Mouse (Mus musculus) heart, postnatal 0 days (tissue): Measurements from ENCODE around the gene Acbd6. TPM values are rescaled to one million over a fixed set of nuclear protein-coding genes. Genes with fewer than 3 reads are reported as not detected.

ENCODE experiments used
- ATAC-seq: fragments of 200-750 bp; cut with Nextera tagmentation; 2 replicates; pipeline ENCODE4 v1.8.0; 2017; ENCODE audit warnings: low read depth, moderate number of reproducible peaks, moderate library complexity; ENCODE audit not compliant: insufficient read depth
- DNase-seq: peaks from one replicate; pipeline ENCODE4 v3.0.0-alpha.2; 2016; ENCODE audit warnings: low spot score
- H3K27ac ChIP-seq: fragments of 300-500 bp; sonication (generic); 2 replicates; pipeline ENCODE4 v1.5.1; 2014; ENCODE audit warnings: low read depth, mild to moderate bottlenecking
- H3K27me3 ChIP-seq: fragments of 300-500 bp; sonication (generic); 2 replicates; pipeline ENCODE4 v1.6.1; 2014; ENCODE audit warnings: low read length, mixed read lengths; ENCODE audit not compliant: control insufficient read depth, insufficient read depth
- H3K36me3 ChIP-seq: fragments of 300-500 bp; sonication (generic); replicated peaks from 2 replicates; pipeline ENCODE4 v1.6.1; 2014; ENCODE audit warnings: low read length, mixed read lengths; ENCODE audit not compliant: control insufficient read depth, insufficient read depth
- H3K4me1 ChIP-seq: fragments of 300-500 bp; sonication (generic); 2 replicates; pipeline ENCODE4 v1.6.1; 2014; ENCODE audit warnings: antibody characterized with exemption; ENCODE audit not compliant: control insufficient read depth, insufficient read depth
- H3K4me2 ChIP-seq: fragments of 300-500 bp; sonication (generic); 2 replicates; pipeline ENCODE4 v1.6.1; 2014; ENCODE audit warnings: low read depth, mild to moderate bottlenecking, low read length, moderate library complexity
- H3K4me3 ChIP-seq: fragments of 300-500 bp; sonication (generic); 2 replicates; pipeline ENCODE4 v1.5.1; 2014; ENCODE audit warnings: low read depth, low read length
- H3K9ac ChIP-seq: fragments of 300-500 bp; sonication (generic); replicated peaks from 2 replicates; pipeline ENCODE4 v1.6.1; 2014; ENCODE audit warnings: low read depth, low read length, mixed read lengths
- H3K9me3 ChIP-seq: fragments of 300-500 bp; sonication (generic); replicated peaks from 2 replicates; pipeline ENCODE4 v1.6.1; 2016; ENCODE audit warnings: low read length; ENCODE audit not compliant: control insufficient read depth
- CTCF ChIP-seq: IDR thresholded peaks from 2 replicates; pipeline ENCODE4 v1.5.1; 2016; ENCODE audit warnings: antibody characterized with exemption, control low read depth, low read depth
- EP300 ChIP-seq: IDR thresholded peaks from 2 replicates; pipeline ENCODE4 v1.6.1; 2016; ENCODE audit warnings: antibody characterized with exemption, low read depth
- WGBS: fragments of 180-500 bp; shearing (Covaris S2); extraction: QIAGEN DNeasy Blood & Tissue Kit; methylation state at CpG from one replicate; pipeline ENCODE4 v1.1.7; 2014; 5-methylcytosine and 5-hydroxymethylcytosine counted together
- polyA plus RNA-seq: library from polyadenylated mRNA; unstranded; fragments of >200 nt; fragmentation: Nextera tagmentation; extraction: Ambion mirVana; gene quantifications from 2 replicates; pipeline ENCODE4 v1.2.1, GENCODE M21; 2015
- total RNA-seq: library from RNA; depleted of rRNA; stranded (reverse); fragments of >200 nt; gene quantifications from 2 replicates; pipeline ENCODE4 v1.2.3, GENCODE M21; 2014; ENCODE audit warnings: low replicate concordance; rRNA removed

Gene Acbd6
- total and polyA plus RNA-seq, 2 experiments from 2014 or later, result 55.0 to 63.6 TPM

DNA sequence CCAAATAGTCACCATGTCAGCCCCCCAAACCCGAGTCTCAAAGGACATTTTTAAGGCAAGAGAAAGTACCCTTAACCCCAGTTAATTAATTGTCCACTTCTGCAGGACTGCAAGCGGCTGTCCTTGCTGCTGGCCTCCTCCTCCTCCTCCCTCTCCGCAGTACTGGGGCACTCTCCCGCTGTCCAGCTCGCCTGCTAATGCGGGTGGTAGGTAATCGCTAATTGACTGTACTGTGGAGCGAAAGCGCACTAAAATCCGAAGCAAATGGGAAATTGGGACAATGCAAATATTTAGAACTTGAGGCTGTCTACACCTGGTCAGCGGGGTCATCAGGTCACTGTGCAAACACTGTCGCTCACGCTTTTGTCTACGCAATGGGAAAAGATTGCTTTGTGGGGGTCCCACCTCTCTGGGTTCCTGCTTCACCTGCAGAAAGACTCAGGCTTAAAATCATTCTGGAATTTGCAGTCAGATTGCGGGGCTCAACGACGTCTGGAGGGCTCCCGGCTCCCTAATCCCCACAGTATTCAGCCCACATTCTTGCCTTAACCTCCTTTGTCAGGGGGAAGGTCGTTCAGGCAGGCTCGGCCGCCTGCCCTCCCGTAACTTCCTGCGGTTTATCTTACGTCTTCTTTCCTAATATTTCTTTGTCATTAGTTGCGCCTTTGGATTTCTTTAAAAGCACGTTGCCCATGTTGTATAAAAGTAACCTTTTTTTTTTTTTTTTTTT is 178.3 kb downstream of the Acbd6 start:
- Histone ChIP-seq H3K9ac (no peak overlapping the region), H3K9me3 (no peaks in the 10 kb centered on the region), H3K27ac (no peak overlapping the region), H3K27me3 (peaks cover 99% of the 10 kb centered on the region), H3K4me2 (no peak overlapping the region), H3K36me3 (no peaks in the 10 kb centered on the region), H3K4me1 (peaks cover 7% of the 10 kb centered on the region; the same call in 1 of the 2 replicates), H3K4me3 (no peak overlapping the region)
- no peak for TF ChIP-seq EP300
- DNase-seq (no peak), ATAC-seq (no peak)
- 3% methylated on average over 26 of the region's 26 CpGs for WGBS

DNA sequence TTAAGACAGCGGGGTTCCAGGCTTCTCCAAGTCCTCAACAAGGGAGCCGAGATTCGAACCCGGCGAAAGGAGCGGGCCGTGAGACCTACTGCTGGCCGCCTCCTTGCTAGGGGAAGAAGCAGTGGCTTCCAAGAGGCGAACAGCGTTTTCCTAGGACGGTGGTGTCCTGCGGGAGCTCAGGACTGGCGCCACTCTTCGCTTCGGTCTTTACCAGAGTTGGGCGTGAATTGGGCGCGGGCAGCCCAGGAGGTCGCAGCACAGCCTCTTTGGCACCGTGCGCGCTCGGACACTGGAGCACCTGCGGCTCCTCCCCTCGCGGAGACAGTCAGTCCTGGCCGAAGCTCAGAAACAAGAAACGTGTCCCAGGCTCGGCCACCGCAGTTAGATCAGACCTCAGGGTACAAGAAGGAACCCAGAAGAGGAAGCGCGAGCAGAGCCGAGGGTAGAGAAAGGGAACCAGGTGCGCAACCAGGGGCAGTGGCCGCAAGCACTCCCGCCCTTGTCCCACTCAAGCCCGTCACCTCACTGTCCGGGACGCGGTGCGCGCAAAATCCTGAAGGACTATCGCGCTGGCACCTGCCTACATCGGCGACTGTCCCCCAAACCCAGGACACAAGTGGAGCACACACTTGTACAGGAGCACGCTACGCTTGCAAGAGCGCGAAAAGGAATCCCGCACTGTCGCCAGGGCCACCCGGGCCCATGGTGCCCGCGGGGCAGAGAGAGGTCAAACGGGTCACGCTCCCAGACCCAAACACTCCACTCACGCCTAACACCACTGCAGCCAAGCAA is 179.3 kb downstream of the Acbd6 start:
- Histone ChIP-seq H3K36me3 (no peaks in the 10 kb centered on the region), H3K9ac (no peak overlapping the region), H3K4me2 (peak overlapping the region; percentile 23; the same call in 1 of the 2 replicates), H3K4me1 (peaks cover 15% of the 10 kb centered on the region), H3K9me3 (no peaks in the 10 kb centered on the region), H3K27me3 (peaks cover 99% of the 10 kb centered on the region), H3K4me3 (peak overlapping the region; percentile 30), H3K27ac (no peak overlapping the region)
- ATAC-seq (no peak), DNase-seq (no peak)
- TF ChIP-seq CTCF (no peak), EP300 (no peak)
- 1% methylated on average over 58 of the region's 58 CpGs for WGBS

DNA sequence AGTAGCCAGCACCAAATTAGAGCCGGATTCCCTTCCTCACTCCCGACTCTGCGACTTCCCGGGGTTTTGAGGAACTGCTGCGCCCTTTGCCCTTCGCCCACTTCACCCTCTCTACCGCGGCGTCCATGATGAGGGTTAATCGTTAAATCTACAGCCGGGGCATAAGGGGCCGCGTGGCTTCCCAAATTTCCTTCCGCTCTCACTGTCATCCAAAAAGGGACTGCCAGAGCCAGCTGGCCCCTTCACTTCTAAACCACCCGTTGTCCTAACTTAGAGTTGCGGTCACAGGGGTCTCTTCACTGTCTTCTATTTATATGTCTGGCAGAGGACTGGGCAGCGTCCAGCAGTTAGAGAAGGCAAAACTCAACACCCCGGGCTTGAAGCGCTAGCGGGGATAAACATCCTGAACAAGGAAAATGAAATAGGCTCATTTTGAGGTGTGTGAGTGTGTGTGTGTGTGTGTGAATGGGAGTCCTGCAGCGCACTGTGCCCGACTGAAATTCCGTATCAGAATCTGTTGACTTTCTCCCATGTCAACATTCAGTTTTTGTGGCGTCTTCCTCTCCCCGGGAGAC is 180.0 kb downstream of the Acbd6 start:
- Histone ChIP-seq H3K9me3 (no peaks in the 10 kb centered on the region), H3K4me3 (peak overlapping the region; percentile 30), H3K4me2 (peak overlapping the region; percentile 23; the same call in 1 of the 2 replicates), H3K27me3 (peaks cover 100% of the 10 kb centered on the region), H3K27ac (no peak overlapping the region), H3K4me1 (peaks cover 22% of the 10 kb centered on the region), H3K36me3 (no peaks in the 10 kb centered on the region), H3K9ac (no peak overlapping the region)
- ATAC-seq (no peak), DNase-seq (no peak)
- no peak for TF ChIP-seq EP300
- TF ChIP-seq CTCF, result no peak
- under 1% methylated on average over 25 of the region's 25 CpGs for WGBS

Other genes starting within 250 kb of the Acbd6 start
- gene Xpr1, start 140.7 kb upstream of the Acbd6 start, total RNA-seq, result 29.1 and 35.8 TPM in 2 replicates
- gene Xpr1, start 140.7 kb upstream of the Acbd6 start, polyA plus RNA-seq, result 5.0 and 5.1 TPM in 2 replicates
- not detected in 2 replicates for gene Lhx4, start 193.6 kb downstream of the Acbd6 start, total RNA-seq
- gene Lhx4, start 193.6 kb downstream of the Acbd6 start, polyA plus RNA-seq, result not detected in 2 replicates